8 mouse cellular contexts compared by ENCODE assay signal in the genomic region with DNA sequence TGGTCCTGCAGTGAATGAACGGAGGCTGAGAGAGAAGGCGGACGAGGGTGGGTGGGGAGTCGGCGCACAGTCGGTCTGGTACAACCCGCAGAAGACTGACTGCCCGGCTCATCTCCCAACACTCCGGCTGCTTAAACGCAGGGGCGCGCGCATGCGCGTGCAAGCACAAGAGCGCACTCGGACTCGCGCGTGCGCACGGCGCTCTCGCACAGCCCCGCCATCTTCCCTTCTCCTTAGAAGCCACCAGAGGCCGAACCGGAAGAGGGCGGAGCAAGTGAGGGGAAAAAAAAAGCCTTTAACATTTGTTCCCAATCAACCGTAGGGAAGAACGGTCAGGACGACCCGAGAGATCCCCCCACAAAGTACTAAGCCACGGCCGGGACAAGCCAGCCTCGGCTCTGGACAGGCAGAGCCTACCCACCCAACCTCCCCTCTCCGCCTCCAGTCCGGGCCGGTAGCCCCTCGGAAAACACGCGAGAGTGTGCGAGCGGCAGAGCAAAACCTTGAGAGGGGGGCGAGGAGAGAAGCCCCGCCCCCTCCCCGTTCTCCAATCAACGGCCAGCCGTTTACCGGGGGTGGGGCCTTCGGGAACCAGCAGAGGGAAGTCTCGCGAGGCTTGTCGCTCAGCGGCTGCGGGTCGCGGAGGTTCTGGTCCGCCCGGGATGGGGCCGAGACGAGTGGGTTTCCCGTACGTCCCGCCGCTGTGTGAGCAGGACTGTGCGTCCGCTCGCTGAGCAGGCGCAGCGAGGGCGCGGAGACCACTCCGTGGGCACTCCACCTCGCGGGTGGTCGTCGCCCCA. TPM values are rescaled to one million over a fixed set of nuclear protein-coding genes. Genes with fewer than 3 reads are reported as not detected.
DNase-seq lines count a peak whose midpoint lies in the region; ATAC-seq and TF ChIP-seq lines count a peak whose summit lies in the region.

A gene (minus strand): TSS at position 526 of the 800 bp plus-strand sequence.

- peak; percentile 96 for ATAC-seq in forebrain, embryonic 12.5 days (ENCODE audit: low FRiP score)
- ATAC-seq in heart, postnatal 0 days (ENCODE audit: insufficient read depth, low read depth): peak; percentile 94
- peak; percentile 92 for ATAC-seq in liver, embryonic 16.5 days (ENCODE audit: low read depth)
- peak; percentile 96 for ATAC-seq in neural tube, embryonic 13.5 days (ENCODE audit: low read depth)

- peak; percentile 90 for TF ChIP-seq EP300 in heart, postnatal 0 days (IDR thresholded peaks at IDR 0.05; ENCODE audit: low read depth)

- no peaks in the 10 kb centered on the region for H3K9me3 ChIP-seq in E14TG2a.4 (ENCODE audit: low read length)
- H3K9me3 ChIP-seq in forebrain, embryonic 12.5 days: no peaks in the 10 kb centered on the region
- H3K9me3 ChIP-seq in heart, postnatal 0 days (replicated peaks; ENCODE audit: control insufficient read depth, low read length): no peaks in the 10 kb centered on the region
- no peaks in the 10 kb centered on the region for H3K9me3 ChIP-seq in liver, embryonic 16.5 days (replicated peaks; ENCODE audit: control insufficient read depth, low read length)
- H3K9me3 ChIP-seq in neural tube, embryonic 13.5 days: no peaks in the 10 kb centered on the region

- H3K27me3 ChIP-seq in E14TG2a.4 (ENCODE audit: insufficient read depth, low read length): no peaks in the 10 kb centered on the region
- no peaks in the 10 kb centered on the region for H3K27me3 ChIP-seq in forebrain, embryonic 12.5 days
- no peaks in the 10 kb centered on the region for H3K27me3 ChIP-seq in heart, postnatal 0 days (ENCODE audit: control insufficient read depth, insufficient read depth, low read length)
- H3K27me3 ChIP-seq in liver, embryonic 16.5 days (ENCODE audit: control insufficient read depth, insufficient read depth, low read depth, low read length): no peaks in the 10 kb centered on the region
- H3K27me3 ChIP-seq in neural tube, embryonic 13.5 days: no peaks in the 10 kb centered on the region
- H3K27me3 ChIP-seq in testis, adult 2 months (ENCODE audit: control insufficient read depth, insufficient read depth, low read length): no peaks in the 10 kb centered on the region

- TF ChIP-seq CTCF in E14TG2a.4 (conservative IDR thresholded peaks at IDR 0.05; ENCODE audit: low read length): no peak
- no peak for TF ChIP-seq CTCF in heart, postnatal 0 days (IDR thresholded peaks at IDR 0.05; ENCODE audit: low read depth)
- 0 out of 2 replicates have a peak, but pooled peaks have one; percentile 3 for TF ChIP-seq CTCF in testis, adult 2 months (IDR thresholded peaks at IDR 0.05; ENCODE audit: control insufficient read depth, insufficient read depth, insufficient replicate concordance, low read depth, low read length)

- H3K4me1 ChIP-seq in E14TG2a.4 (replicated peaks; ENCODE audit: low read depth, low read length): peaks cover 36% of the 10 kb centered on the region
- peaks cover 31% of the 10 kb centered on the region for H3K4me1 ChIP-seq in forebrain, embryonic 12.5 days
- peaks cover 17% of the 10 kb centered on the region; the same call in 1 of the 2 replicates for H3K4me1 ChIP-seq in heart, postnatal 0 days (ENCODE audit: control insufficient read depth, insufficient read depth)
- peaks cover 17% of the 10 kb centered on the region for H3K4me1 ChIP-seq in liver, embryonic 16.5 days (ENCODE audit: control insufficient read depth, low read depth, low read length)
- peaks cover 46% of the 10 kb centered on the region for H3K4me1 ChIP-seq in neural tube, embryonic 13.5 days (replicated peaks)
- peaks cover 3% of the 10 kb centered on the region for H3K4me1 ChIP-seq in testis, adult 2 months (ENCODE audit: control insufficient read depth, insufficient read depth, low read length)

- WGBS in forebrain, embryonic 12.5 days: under 1% methylated on average over 74 of the region's 77 CpGs
- WGBS in heart, postnatal 0 days: under 1% methylated on average over 77 of the region's 77 CpGs
- under 1% methylated on average over 77 of the region's 77 CpGs for WGBS in liver, embryonic 16.5 days (ENCODE audit: insufficient replicate concordance)
- WGBS in neural tube, embryonic 13.5 days: under 1% methylated on average over 77 of the region's 77 CpGs

- H3K4me2 ChIP-seq in forebrain, embryonic 12.5 days: peak within 1 kb of the TSS; percentile 79
- H3K4me2 ChIP-seq in heart, postnatal 0 days (ENCODE audit: low read depth, low read length): peak within 1 kb of the TSS; percentile 96
- H3K4me2 ChIP-seq in liver, embryonic 16.5 days (ENCODE audit: low read depth, low read length): peak within 1 kb of the TSS; percentile 84
- peak within 1 kb of the TSS; percentile 83 for H3K4me2 ChIP-seq in neural tube, embryonic 13.5 days

- H3K9ac ChIP-seq in forebrain, embryonic 12.5 days: peak within 1 kb of the TSS; percentile 88
- peak within 1 kb of the TSS; percentile 93 for H3K9ac ChIP-seq in heart, postnatal 0 days (replicated peaks; ENCODE audit: low read depth, low read length)
- peak within 1 kb of the TSS; percentile 100 for H3K9ac ChIP-seq in liver, embryonic 16.5 days (ENCODE audit: low read depth, low read length)
- H3K9ac ChIP-seq in neural tube, embryonic 13.5 days: peak within 1 kb of the TSS; percentile 88

- peak within 1 kb of the TSS; percentile 100 for H3K4me3 ChIP-seq in E14TG2a.4 (replicated peaks; ENCODE audit: low read length)
- peak within 1 kb of the TSS; percentile 93 for H3K4me3 ChIP-seq in forebrain, embryonic 12.5 days (replicated peaks)
- H3K4me3 ChIP-seq in heart, postnatal 0 days (ENCODE audit: low read depth, low read length): peak within 1 kb of the TSS; percentile 92
- H3K4me3 ChIP-seq in liver, embryonic 16.5 days (ENCODE audit: low read depth, low read length): peak within 1 kb of the TSS; percentile 96
- peak within 1 kb of the TSS; percentile 84 for H3K4me3 ChIP-seq in neural tube, embryonic 13.5 days
- H3K4me3 ChIP-seq in testis, adult 2 months (ENCODE audit: control insufficient read depth, low read depth, low read length): peak within 1 kb of the TSS; percentile 97

- H3K27ac ChIP-seq in forebrain, embryonic 12.5 days: peak within 1 kb of the TSS; percentile 96
- peak within 1 kb of the TSS; percentile 98 for H3K27ac ChIP-seq in heart, postnatal 0 days (ENCODE audit: low read depth)
- peak within 1 kb of the TSS; percentile 100 for H3K27ac ChIP-seq in liver, embryonic 16.5 days (ENCODE audit: low read length)
- peak within 1 kb of the TSS; percentile 98 for H3K27ac ChIP-seq in neural tube, embryonic 13.5 days (replicated peaks)
- peak within 1 kb of the TSS; percentile 99 for H3K27ac ChIP-seq in testis, adult 2 months (ENCODE audit: control insufficient read depth, insufficient read depth, low read depth, low read length)

- peaks cover 22% of the 10 kb centered on the region; the same call in 1 of the 2 replicates for H3K36me3 ChIP-seq in E14TG2a.4 (ENCODE audit: insufficient read depth, low read length)
- H3K36me3 ChIP-seq in forebrain, embryonic 12.5 days (replicated peaks): no peaks in the 10 kb centered on the region
- peaks cover 3% of the 10 kb centered on the region; the same call in 1 of the 2 replicates for H3K36me3 ChIP-seq in heart, postnatal 0 days (replicated peaks; ENCODE audit: control insufficient read depth, insufficient read depth, low read length)
- no peaks in the 10 kb centered on the region; the same call in 1 of the 2 replicates for H3K36me3 ChIP-seq in liver, embryonic 16.5 days (ENCODE audit: control insufficient read depth, insufficient read depth)
- no peaks in the 10 kb centered on the region for H3K36me3 ChIP-seq in neural tube, embryonic 13.5 days
- H3K36me3 ChIP-seq in testis, adult 2 months (ENCODE audit: control insufficient read depth, insufficient read depth, low read length): 0 out of 2 replicates have a peak, but pooled peaks cover 1% of the 10 kb centered on the region

- peak; percentile 96 for DNase-seq in c-Kit-positive CD71-positive TER-119-positive erythroid progenitor cells, embryonic 14.5 days (ENCODE audit: low spot score)
- DNase-seq in heart, postnatal 0 days (ENCODE audit: low spot score): peak; percentile 100
- peak; percentile 98 to 99 for DNase-seq in kidney, postnatal 4 days

- TF ChIP-seq POLR2A in testis, adult 2 months (IDR thresholded peaks at IDR 0.05; ENCODE audit: control insufficient read depth, low read depth, low read length): peak; percentile 96

RNA-seq across cellular contexts. Expression of the gene that starts here (rescaled TPM):
- 96.2 and 96.4 TPM in 2 replicates for polyA plus RNA-seq in forebrain, embryonic 12.5 days (2016; fragmentation: Nextera tagmentation; extraction: Ambion mirVana)
- 23.1 and 24.4 TPM in 2 replicates for total RNA-seq in heart, postnatal 0 days (2014; rRNA removed; ENCODE audit: low replicate concordance)
- 28.8 and 29.3 TPM in 2 replicates for polyA plus RNA-seq in heart, postnatal 0 days (2015; fragmentation: Nextera tagmentation; extraction: Ambion mirVana)
- 30.1 and 30.7 TPM in 2 replicates for polyA plus RNA-seq in liver, embryonic 16.5 days (2015; fragmentation: Nextera tagmentation; extraction: Ambion mirVana)
- 53.1 and 62.2 TPM in 2 replicates for polyA plus RNA-seq in neural tube, embryonic 13.5 days (2015; fragmentation: Nextera tagmentation; extraction: Ambion mirVana)
- polyA plus RNA-seq in testis, adult 2 months (2012; rRNA removed): 34.5 and 41.8 TPM in 2 replicates

Comparison
In these comparisons a context has a peak if more than half of its experiments do, and no peak if none do; other contexts are left out.
1. Peak in every context shown above with its lines: DNase-seq, ATAC-seq, H3K4me3 ChIP-seq and H3K27ac ChIP-seq.